Mouse (Mus musculus): ENCODE results near the gene St3gal2. TPM values are rescaled to one million over a fixed set of nuclear protein-coding genes. Genes with fewer than 3 reads are reported as not detected.
"Not testable (repeated sequence)": the region's sequence is repeated elsewhere in the genome, so short reads cannot be mapped to it uniquely, and the experiment has no call there.

Gene St3gal2
- polyA plus RNA-seq, 1 experiment: 4.7 TPM

GRCm38 (mm10) chr8:110895812-110896211, 23.9 kb upstream of the St3gal2 start:
- peaks cover 15% of the 10 kb centered on the region for H3K4me1 ChIP-seq (ENCODE audit: control insufficient read depth, insufficient read depth, low read length)
- H3K27ac ChIP-seq (ENCODE audit: control insufficient read depth, insufficient read depth, low read depth, low read length): no peak overlapping the region
- no peaks in the 10 kb centered on the region for H3K27me3 ChIP-seq (ENCODE audit: control insufficient read depth, insufficient read depth, low read length)
- H3K36me3 ChIP-seq (ENCODE audit: control insufficient read depth, insufficient read depth, low read length): no peaks in the 10 kb centered on the region; the same call in 1 of the 2 replicates
- no peak for TF ChIP-seq POLR2A (IDR thresholded peaks at IDR 0.05; ENCODE audit: control insufficient read depth, low read depth, low read length)
- no peak for TF ChIP-seq CTCF (IDR thresholded peaks at IDR 0.05; ENCODE audit: control insufficient read depth, insufficient read depth, insufficient replicate concordance, low read depth, low read length)
- H3K4me3 ChIP-seq (ENCODE audit: control insufficient read depth, low read depth, low read length): no peak overlapping the region

DNA sequence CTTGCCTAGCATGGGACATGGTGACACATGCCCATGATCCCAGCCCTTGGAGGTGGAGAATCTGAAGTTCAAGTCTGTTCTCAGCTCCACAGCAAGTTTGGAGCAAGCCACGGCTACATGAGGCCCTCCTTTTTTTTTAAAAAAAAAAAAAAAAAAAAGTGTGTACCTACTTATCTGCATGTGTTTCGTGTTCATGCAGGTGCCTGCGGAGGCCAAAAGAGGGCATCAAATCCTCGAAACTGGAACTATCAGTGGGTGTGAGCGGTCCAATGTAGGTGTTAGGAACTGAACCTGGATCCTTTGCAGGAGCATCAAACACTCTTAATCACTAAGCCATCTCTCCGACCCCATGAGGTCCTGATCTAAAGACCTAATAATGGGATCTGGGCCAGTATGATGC, 22.2 kb upstream of the St3gal2 start:
- no peak for TF ChIP-seq CTCF (IDR thresholded peaks at IDR 0.05; ENCODE audit: control insufficient read depth, insufficient read depth, insufficient replicate concordance, low read depth, low read length)
- TF ChIP-seq POLR2A (IDR thresholded peaks at IDR 0.05; ENCODE audit: control insufficient read depth, low read depth, low read length): no peak
- Histone ChIP-seq H3K4me1 (ENCODE audit: control insufficient read depth, insufficient read depth, low read length) (peaks cover 17% of the 10 kb centered on the region), H3K27me3 (ENCODE audit: control insufficient read depth, insufficient read depth, low read length) (no peaks in the 10 kb centered on the region), H3K36me3 (ENCODE audit: control insufficient read depth, insufficient read depth, low read length) (no peaks in the 10 kb centered on the region; the same call in 1 of the 2 replicates), H3K4me3 (ENCODE audit: control insufficient read depth, low read depth, low read length) (no peak overlapping the region), H3K27ac (ENCODE audit: control insufficient read depth, insufficient read depth, low read depth, low read length) (no peak overlapping the region)

GRCm38 (mm10) chr8:110901056-110901455, 18.7 kb upstream of the St3gal2 start:
- Histone ChIP-seq H3K36me3 (ENCODE audit: control insufficient read depth, insufficient read depth, low read length) (no peaks in the 10 kb centered on the region; the same call in 1 of the 2 replicates), H3K27me3 (ENCODE audit: control insufficient read depth, insufficient read depth, low read length) (no peaks in the 10 kb centered on the region), H3K4me1 (ENCODE audit: control insufficient read depth, insufficient read depth, low read length) (peaks cover 2% of the 10 kb centered on the region; the same call in 1 of the 2 replicates), H3K4me3 (ENCODE audit: control insufficient read depth, low read depth, low read length) (no peak overlapping the region), H3K27ac (ENCODE audit: control insufficient read depth, insufficient read depth, low read depth, low read length) (no peak overlapping the region)
- TF ChIP-seq CTCF (IDR thresholded peaks at IDR 0.05; ENCODE audit: control insufficient read depth, insufficient read depth, insufficient replicate concordance, low read depth, low read length) (no peak), POLR2A (IDR thresholded peaks at IDR 0.05; ENCODE audit: control insufficient read depth, low read depth, low read length) (no peak)

DNA sequence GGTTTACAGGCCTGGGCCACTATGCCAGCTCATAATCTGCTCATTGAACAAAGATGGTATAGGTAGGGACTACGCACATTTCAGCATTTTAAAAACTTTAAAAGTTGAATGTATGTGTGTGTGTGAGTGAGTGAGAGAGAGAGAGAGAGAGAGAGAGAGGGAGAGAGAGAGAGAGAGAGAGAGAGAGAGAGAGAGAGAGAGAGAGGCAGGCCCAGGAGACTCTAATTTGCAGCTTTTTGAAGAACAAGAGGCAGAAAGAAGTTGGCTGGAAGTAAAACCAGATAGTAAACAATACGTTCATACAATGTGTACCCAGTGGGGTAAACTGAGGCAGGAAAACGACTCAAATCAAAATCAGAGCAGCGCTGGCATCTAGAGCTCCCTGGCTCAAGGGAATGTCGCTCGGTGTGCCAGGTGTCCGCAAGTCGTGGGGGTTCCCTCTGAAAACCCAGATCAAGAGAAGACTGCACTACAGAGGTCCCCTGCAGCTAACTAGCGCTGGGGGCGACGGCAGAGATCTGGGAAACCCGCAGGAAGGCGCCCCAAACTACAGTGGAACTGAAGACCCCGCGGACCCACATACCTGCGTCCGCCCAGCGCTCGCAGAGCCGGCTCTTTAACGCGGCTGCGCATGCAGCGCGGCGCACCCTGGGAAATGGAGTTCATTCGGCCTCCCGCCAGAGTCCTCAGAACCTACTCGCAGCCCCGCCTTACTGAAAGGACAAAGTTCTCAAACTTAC, 17.7 kb upstream of the St3gal2 start, which contains the start of gene Fuk:
Fuk (minus strand) TSS at position 650 of the 740 bp plus-strand sequence.
- TF ChIP-seq CTCF (IDR thresholded peaks at IDR 0.05; ENCODE audit: control insufficient read depth, insufficient read depth, insufficient replicate concordance, low read depth, low read length) (no peak), POLR2A (IDR thresholded peaks at IDR 0.05; ENCODE audit: control insufficient read depth, low read depth, low read length) (no peak)
- no peaks in the 10 kb centered on the region; the same call in 1 of the 2 replicates for H3K36me3 ChIP-seq (ENCODE audit: control insufficient read depth, insufficient read depth, low read length)
- H3K27me3 ChIP-seq (ENCODE audit: control insufficient read depth, insufficient read depth, low read length): no peaks in the 10 kb centered on the region
- H3K4me1 ChIP-seq (ENCODE audit: control insufficient read depth, insufficient read depth, low read length): peaks cover 2% of the 10 kb centered on the region; the same call in 1 of the 2 replicates
- H3K4me3 ChIP-seq (ENCODE audit: control insufficient read depth, low read depth, low read length): peak within 1 kb of the TSS; percentile 97
- H3K27ac ChIP-seq (ENCODE audit: control insufficient read depth, insufficient read depth, low read depth, low read length): no peak within 1 kb of the TSS

GRCm38 (mm10) chr8:110902579-110902965, 17.1 kb upstream of the St3gal2 start:
- Histone ChIP-seq H3K36me3 (ENCODE audit: control insufficient read depth, insufficient read depth, low read length) (no peaks in the 10 kb centered on the region; the same call in 1 of the 2 replicates), H3K4me3 (ENCODE audit: control insufficient read depth, low read depth, low read length) (no peak overlapping the region), H3K27ac (ENCODE audit: control insufficient read depth, insufficient read depth, low read depth, low read length) (no peak overlapping the region), H3K4me1 (ENCODE audit: control insufficient read depth, insufficient read depth, low read length) (peaks cover 2% of the 10 kb centered on the region; the same call in 1 of the 2 replicates), H3K27me3 (ENCODE audit: control insufficient read depth, insufficient read depth, low read length) (no peaks in the 10 kb centered on the region)
- TF ChIP-seq POLR2A (IDR thresholded peaks at IDR 0.05; ENCODE audit: control insufficient read depth, low read depth, low read length) (no peak), CTCF (IDR thresholded peaks at IDR 0.05; ENCODE audit: control insufficient read depth, insufficient read depth, insufficient replicate concordance, low read depth, low read length) (no peak)

- TF ChIP-seq POLR2A (IDR thresholded peaks at IDR 0.05; ENCODE audit: control insufficient read depth, low read depth, low read length) (no peak), CTCF (IDR thresholded peaks at IDR 0.05; ENCODE audit: control insufficient read depth, insufficient read depth, insufficient replicate concordance, low read depth, low read length) (no peak)
- Histone ChIP-seq H3K4me1 (ENCODE audit: control insufficient read depth, insufficient read depth, low read length) (peaks cover 2% of the 10 kb centered on the region; the same call in 1 of the 2 replicates), H3K4me3 (ENCODE audit: control insufficient read depth, low read depth, low read length) (no peak overlapping the region), H3K36me3 (ENCODE audit: control insufficient read depth, insufficient read depth, low read length) (no peaks in the 10 kb centered on the region), H3K27me3 (ENCODE audit: control insufficient read depth, insufficient read depth, low read length) (no peaks in the 10 kb centered on the region), H3K27ac (ENCODE audit: control insufficient read depth, insufficient read depth, low read depth, low read length) (no peak overlapping the region)
Observed at GRCm38 (mm10) chr8:110905404-110905803, 14.3 kb upstream of the St3gal2 start.

DNA sequence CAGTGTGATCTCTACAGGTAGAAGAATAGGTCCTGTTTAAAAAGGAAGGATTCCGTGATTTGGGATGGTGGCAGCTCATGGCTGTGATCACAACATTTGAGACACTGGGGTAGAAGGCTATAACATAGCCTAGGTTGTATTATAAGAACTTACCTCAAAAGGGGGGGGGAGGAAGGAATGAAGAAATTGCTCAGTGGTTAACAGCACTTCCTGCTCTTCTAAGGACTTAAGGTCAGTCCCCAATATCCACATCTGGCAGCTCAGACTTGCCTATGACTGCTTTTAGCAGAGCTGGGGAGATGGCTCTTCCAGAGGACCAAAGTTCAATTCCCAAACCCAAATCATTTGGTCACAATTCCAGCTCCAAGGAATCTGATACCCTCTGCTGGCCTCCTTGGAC, 13.0 kb upstream of the St3gal2 start:
- no peak overlapping the region for H3K4me3 ChIP-seq (ENCODE audit: control insufficient read depth, low read depth, low read length)
- H3K27me3 ChIP-seq (ENCODE audit: control insufficient read depth, insufficient read depth, low read length): no peaks in the 10 kb centered on the region
- peaks cover 2% of the 10 kb centered on the region; the same call in 1 of the 2 replicates for H3K4me1 ChIP-seq (ENCODE audit: control insufficient read depth, insufficient read depth, low read length)
- TF ChIP-seq CTCF (IDR thresholded peaks at IDR 0.05; ENCODE audit: control insufficient read depth, insufficient read depth, insufficient replicate concordance, low read depth, low read length) (no peak), POLR2A (IDR thresholded peaks at IDR 0.05; ENCODE audit: control insufficient read depth, low read depth, low read length) (no peak)
- H3K27ac ChIP-seq (ENCODE audit: control insufficient read depth, insufficient read depth, low read depth, low read length): no peak overlapping the region
- no peaks in the 10 kb centered on the region for H3K36me3 ChIP-seq (ENCODE audit: control insufficient read depth, insufficient read depth, low read length)

GRCm38 (mm10) chr8:110909850-110910249, 9.9 kb upstream of the St3gal2 start:
- not testable (repeated sequence) for H3K4me3 ChIP-seq (ENCODE audit: control insufficient read depth, low read depth, low read length); H3K4me1 ChIP-seq (ENCODE audit: control insufficient read depth, insufficient read depth, low read length); H3K27me3 ChIP-seq (ENCODE audit: control insufficient read depth, insufficient read depth, low read length); H3K36me3 ChIP-seq (ENCODE audit: control insufficient read depth, insufficient read depth, low read length); H3K27ac ChIP-seq (ENCODE audit: control insufficient read depth, insufficient read depth, low read depth, low read length)
